26 mouse cellular contexts compared by ENCODE assay signal in genomic region chr15:62087755-62088154, GRCm38 (mm10).
DNase-seq lines count a peak whose midpoint lies in the region; ATAC-seq and TF ChIP-seq lines count a peak whose summit lies in the region.
"Had no signal": no experiment of that assay in that cellular context is flagged by ENCODE, and none has a peak within 500 bp of the region (broad histone marks: within the 10 kb centered on the region; RNA-seq: fewer than 3 reads in every experiment).

No protein-coding gene starts in this region.

- no peaks in the 10 kb centered on the region for H3K27me3 ChIP-seq in kidney, adult 2 months (replicated peaks; ENCODE audit: control insufficient read depth, insufficient read depth, low read length)
- no peaks in the 10 kb centered on the region for H3K27me3 ChIP-seq in kidney, embryonic 15.5 days
- H3K27me3 ChIP-seq: CH12.LX; embryonic facial prominence, embryonic 12.5 days; forebrain, embryonic 13.5 days; forebrain, embryonic 15.5 days; Patski had no signal

- H3K9ac ChIP-seq in kidney, embryonic 15.5 days, result no peak overlapping the region
- H3K9ac ChIP-seq: embryonic facial prominence, embryonic 12.5 days; forebrain, embryonic 13.5 days; forebrain, embryonic 15.5 days; forebrain, postnatal 0 days had no signal

- TF ChIP-seq CTCF in kidney, adult 2 months (conservative IDR thresholded peaks at IDR 0.05; ENCODE audit: insufficient read depth, insufficient read length, low read depth, low read length), result no peak
- no peak for TF ChIP-seq CTCF in lung, adult 2 months (IDR thresholded peaks at IDR 0.05; ENCODE audit: insufficient read depth, low read length)

- 71% methylated on average over 6 of the region's 6 CpGs for WGBS in kidney, adult 2 months
- 85% methylated on average over 6 of the region's 6 CpGs for WGBS in lung, adult 2 months
- WGBS in kidney, embryonic 15.5 days, result 67% methylated on average over 6 of the region's 6 CpGs

- peak; percentile 17 for DNase-seq in kidney, adult 2 months
- DNase-seq in kidney, adult 8-10 months, result no peak
- peak; percentile 74 for DNase-seq in ES-CJ7 (ENCODE audit: low read depth, low spot score)
- DNase-seq in R1 (ENCODE audit: low read depth, low spot score), result peak; percentile 60
- no peak for DNase-seq in lung, adult 2 months
- DNase-seq: adrenal gland, adult 8-10 months; adrenal gland, postnatal 14 days; adrenal gland, postnatal 36 days; B cell, adult 2 months; cerebellum, adult 11-12 months; cerebellum, adult 2 months; cerebellum, adult 9-10 months; cerebellum, postnatal 10 days; cerebellum, postnatal 25 days; forebrain, postnatal 0 days had no signal

- ATAC-seq in megakaryocyte, adult 5-6 weeks (ENCODE audit: poor library complexity, severe bottlenecking), result no peak
- no peak for ATAC-seq in kidney, embryonic 15.5 days (replicated peaks; ENCODE audit: low FRiP score)
- ATAC-seq: activated CD4-positive, CD25-positive, alpha-beta regulatory T cell, adult 4 months; CD4-positive, CD25-positive, alpha-beta regulatory T cell, adult 4 months; forebrain, embryonic 13.5 days; forebrain, embryonic 15.5 days; forebrain, postnatal 0 days; Patski had no signal

- no peak overlapping the region for H3K4me3 ChIP-seq in kidney, adult 2 months (ENCODE audit: insufficient read depth, low read depth, low read length)
- H3K4me3 ChIP-seq in lung, adult 2 months (replicated peaks; ENCODE audit: extremely low read depth, low read depth, low read length), result no peak overlapping the region
- H3K4me3 ChIP-seq in kidney, embryonic 15.5 days (replicated peaks), result no peak overlapping the region
- H3K4me3 ChIP-seq: embryonic facial prominence, embryonic 10.5 days; embryonic facial prominence, embryonic 12.5 days; forebrain, embryonic 13.5 days; forebrain, embryonic 15.5 days had no signal

- no peak overlapping the region for H3K27ac ChIP-seq in kidney, adult 2 months (ENCODE audit: insufficient read depth, low read depth, low read length)
- H3K27ac ChIP-seq in kidney, embryonic 15.5 days, result no peak overlapping the region
- H3K27ac ChIP-seq: embryonic facial prominence, embryonic 10.5 days; embryonic facial prominence, embryonic 12.5 days; forebrain, embryonic 13.5 days; forebrain, embryonic 15.5 days had no signal

- no peaks in the 10 kb centered on the region for H3K9me3 ChIP-seq in kidney, embryonic 15.5 days (replicated peaks)
- H3K9me3 ChIP-seq: embryonic facial prominence, embryonic 10.5 days; embryonic facial prominence, embryonic 12.5 days; forebrain, embryonic 13.5 days; forebrain, embryonic 15.5 days; G1E had no signal

- no peak overlapping the region for H3K4me2 ChIP-seq in kidney, embryonic 15.5 days
- H3K4me2 ChIP-seq: embryonic facial prominence, embryonic 12.5 days; forebrain, embryonic 13.5 days; forebrain, embryonic 15.5 days had no signal

- H3K36me3 ChIP-seq in kidney, adult 2 months (ENCODE audit: control insufficient read depth, insufficient read depth, low read length), result no peaks in the 10 kb centered on the region
- no peaks in the 10 kb centered on the region for H3K36me3 ChIP-seq in kidney, embryonic 15.5 days
- H3K36me3 ChIP-seq: embryonic facial prominence, embryonic 10.5 days; embryonic facial prominence, embryonic 12.5 days; forebrain, embryonic 15.5 days had no signal

- no peak for TF ChIP-seq POLR2A in kidney, adult 2 months (IDR thresholded peaks at IDR 0.05; ENCODE audit: low read depth, low read length)
- no peak for TF ChIP-seq POLR2A in lung, adult 2 months (IDR thresholded peaks at IDR 0.05; ENCODE audit: borderline replicate concordance, extremely low read depth, low read depth, low read length)

- no peaks in the 10 kb centered on the region for H3K4me1 ChIP-seq in kidney, adult 2 months (ENCODE audit: control insufficient read depth, insufficient read depth, low read length)
- no peaks in the 10 kb centered on the region for H3K4me1 ChIP-seq in lung, adult 2 months (ENCODE audit: control insufficient read depth, insufficient read depth, low read length)
- H3K4me1 ChIP-seq in kidney, embryonic 15.5 days, result peaks cover 17% of the 10 kb centered on the region

Comparison
In these comparisons a context has a peak if more than half of its experiments do, and no peak if none do; other contexts are left out.
1. DNase-seq: peak in kidney, adult 2 months (single experiment), ES-CJ7 (single experiment) and R1 (single experiment); none in kidney, adult 8-10 months (0 of 2) and lung, adult 2 months (single experiment).